Mouse (Mus musculus) forebrain, embryonic 16.5 days (tissue): ENCODE results near the gene Flvcr1. TPM values are rescaled to one million over a fixed set of nuclear protein-coding genes. Genes with fewer than 3 reads are reported as not detected.
A peak's percentile ranks its signal among the peaks of the same experiment; 100 is the strongest.
"Not testable (repeated sequence)": the region's sequence is repeated elsewhere in the genome, so short reads cannot be mapped to it uniquely, and the experiment has no call there.

Experiments
- ATAC-seq: fragments of 200-750 bp; cut with Nextera tagmentation; 2 replicates; pipeline ENCODE4 v1.8.0; 2017; ENCODE audit warnings: mild to moderate bottlenecking, moderate library complexity
- H3K27ac ChIP-seq: fragments of 300-500 bp; sonication (generic); 2 replicates; pipeline ENCODE4 v1.5.1; 2014; ENCODE audit warnings: low read length, control low read depth
- H3K27me3 ChIP-seq: fragments of 300-500 bp; sonication (generic); replicated peaks from 2 replicates; pipeline ENCODE4 v1.6.1; 2014; ENCODE audit warnings: low read length; ENCODE audit not compliant: control insufficient read depth, insufficient read depth
- H3K36me3 ChIP-seq: fragments of 300-500 bp; sonication (generic); 2 replicates; pipeline ENCODE4 v1.6.1; 2014; ENCODE audit not compliant: control insufficient read depth, insufficient read depth
- H3K4me1 ChIP-seq: fragments of 300-500 bp; sonication (generic); replicated peaks from 2 replicates; pipeline ENCODE4 v1.6.1; 2014; ENCODE audit warnings: low read length; ENCODE audit not compliant: control insufficient read depth, insufficient read depth
- H3K4me2 ChIP-seq: fragments of 300-500 bp; sonication (generic); 2 replicates; pipeline ENCODE4 v1.6.1; 2014; ENCODE audit warnings: mild to moderate bottlenecking, low read length, control low read depth
- H3K4me3 ChIP-seq: fragments of 300-500 bp; sonication (generic); replicated peaks from 2 replicates; pipeline ENCODE4 v1.5.1; 2014; ENCODE audit warnings: mild to moderate bottlenecking, low read length, control low read depth
- H3K9ac ChIP-seq: fragments of 300-500 bp; sonication (generic); replicated peaks from 2 replicates; pipeline ENCODE4 v1.6.1; 2014; ENCODE audit warnings: low read depth, low read length, control low read depth
- H3K9me3 ChIP-seq: fragments of 300-500 bp; sonication (generic); 2 replicates; pipeline ENCODE4 v1.6.1; 2016; ENCODE audit warnings: low read length; ENCODE audit not compliant: control insufficient read depth
- WGBS: fragments of 180-500 bp; shearing (Covaris S2); extraction: QIAGEN DNeasy Blood & Tissue Kit; methylation state at CpG from one replicate; pipeline ENCODE4 v1.1.7; 2014; 5-methylcytosine and 5-hydroxymethylcytosine counted together
- polyA plus RNA-seq: library from polyadenylated mRNA; unstranded; fragments of >200 nt; fragmentation: Nextera tagmentation; extraction: Ambion mirVana; gene quantifications from 2 replicates; pipeline ENCODE4 v1.2.1, GENCODE M21; 2015

The Flvcr1 gene
- polyA plus RNA-seq, 1 experiment from 2014 or later, result 8.8 TPM

DNA sequence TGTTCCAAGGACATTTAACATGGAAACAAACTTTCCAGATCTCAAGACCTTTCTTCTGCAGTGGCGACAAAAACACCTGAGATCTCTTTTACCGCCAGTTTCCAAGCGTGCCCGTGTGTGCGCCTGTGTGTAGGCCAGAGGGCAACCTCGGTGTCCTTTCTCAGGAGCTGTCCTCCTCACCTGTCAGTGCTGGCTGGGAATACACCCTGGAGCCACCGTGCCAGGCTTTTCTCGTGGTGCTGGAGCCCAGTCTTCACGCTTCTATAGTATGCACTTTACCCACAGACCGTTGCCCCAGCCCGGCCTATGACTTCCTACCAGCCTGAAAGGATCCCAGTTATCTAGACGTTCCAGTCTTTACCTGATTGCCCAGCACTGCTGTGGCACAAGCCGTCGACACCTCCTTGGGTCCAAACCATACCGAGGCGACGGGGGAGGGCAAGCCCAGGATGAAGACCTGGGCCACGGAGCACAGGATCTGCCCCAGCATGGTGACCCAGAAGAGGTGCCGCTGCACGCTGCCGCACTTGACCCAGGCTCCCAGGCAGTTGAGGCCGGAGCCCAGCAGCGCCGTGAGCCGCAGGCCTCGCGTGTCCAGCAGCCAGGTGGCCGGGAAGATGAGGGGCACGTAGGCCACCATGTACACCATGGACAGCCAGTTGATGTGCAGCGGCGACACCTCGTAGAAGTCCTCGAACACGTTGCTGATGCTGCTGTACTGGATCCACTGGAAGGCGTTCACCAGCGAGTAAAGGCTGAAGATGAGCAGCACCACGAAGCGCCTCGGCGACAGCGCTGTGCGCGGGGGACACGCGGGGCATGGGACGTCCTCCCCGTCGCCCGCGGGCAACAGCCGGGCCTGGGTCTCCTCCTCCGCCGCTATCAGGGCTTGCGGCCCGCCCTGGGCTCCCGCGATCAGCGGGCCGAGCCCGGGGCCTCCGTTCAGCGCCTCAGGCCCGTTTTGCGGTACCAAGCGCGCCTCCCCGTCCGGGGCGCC lies 644 bp downstream of the Flvcr1 start:
- Histone ChIP-seq H3K9me3 (no peaks in the 10 kb centered on the region), H3K27me3 (no peaks in the 10 kb centered on the region), H3K27ac (peak overlapping the region; percentile 58), H3K4me3 (peak overlapping the region; percentile 62), H3K4me2 (peak overlapping the region; percentile 92), H3K9ac (peak overlapping the region; percentile 83), H3K36me3 (no peaks in the 10 kb centered on the region; the same call in 1 of the 2 replicates), H3K4me1 (peaks cover 21% of the 10 kb centered on the region)
- ATAC-seq, result peak; percentile 56
- 2% methylated on average over 55 of the region's 69 CpGs for WGBS

DNA sequence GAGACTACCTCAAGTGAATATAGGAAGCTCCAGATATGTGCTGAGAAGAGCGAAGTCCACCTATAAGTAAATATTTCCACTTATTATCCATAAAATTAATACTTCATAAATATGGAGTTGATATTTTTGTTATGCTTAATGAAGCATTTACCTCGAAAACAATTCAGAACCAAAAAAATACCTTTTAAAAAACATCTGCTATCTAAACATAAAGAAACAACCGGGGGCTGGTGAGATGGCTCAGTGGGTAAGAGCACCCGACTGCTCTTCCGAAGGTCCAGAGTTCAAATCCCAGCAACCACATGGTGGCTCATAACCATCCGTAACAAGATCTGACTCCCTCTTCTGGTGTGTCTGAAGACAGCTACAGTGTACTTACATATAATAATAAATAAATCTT lies 2.2 kb downstream of the Flvcr1 start:
- not testable (repeated sequence) for H3K36me3 ChIP-seq, H3K27me3 ChIP-seq, H3K9me3 ChIP-seq, H3K27ac ChIP-seq, H3K9ac ChIP-seq, H3K4me3 ChIP-seq, H3K4me2 ChIP-seq, ATAC-seq
- H3K4me1 ChIP-seq, result peaks cover 21% of the 10 kb centered on the region
- WGBS, result 95% methylated on average over 5 of the region's 6 CpGs

DNA sequence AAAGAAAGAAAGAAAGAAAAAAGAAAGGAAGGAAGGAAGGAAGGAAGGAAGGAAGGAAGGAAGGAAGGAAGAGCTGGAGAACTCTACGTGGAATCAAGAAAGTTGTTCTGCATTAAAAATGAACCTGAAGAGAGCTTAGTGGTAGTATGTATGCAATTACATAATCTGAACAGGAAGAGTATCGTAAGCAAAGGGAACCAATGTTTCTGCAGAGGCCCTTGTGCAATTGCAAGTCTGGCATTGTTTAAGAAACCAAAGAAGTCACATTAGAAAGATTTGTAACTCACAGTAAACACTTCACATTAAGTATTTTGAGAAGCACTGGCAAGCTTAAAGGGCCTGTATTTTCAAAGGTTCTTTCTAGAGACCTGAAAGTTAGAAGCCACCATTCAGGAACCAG lies 2.8 kb downstream of the Flvcr1 start:
- no peak for ATAC-seq
- no peak overlapping the region for H3K4me2 ChIP-seq
- H3K9me3 ChIP-seq, result no peaks in the 10 kb centered on the region
- peaks cover 21% of the 10 kb centered on the region for H3K4me1 ChIP-seq
- WGBS, result 92% methylated on average over 2 of the region's 2 CpGs
- no peak overlapping the region for H3K27ac ChIP-seq
- no peak overlapping the region for H3K9ac ChIP-seq
- H3K4me3 ChIP-seq, result no peak overlapping the region
- H3K36me3 ChIP-seq, result no peaks in the 10 kb centered on the region; the same call in 1 of the 2 replicates
- no peaks in the 10 kb centered on the region for H3K27me3 ChIP-seq

DNA sequence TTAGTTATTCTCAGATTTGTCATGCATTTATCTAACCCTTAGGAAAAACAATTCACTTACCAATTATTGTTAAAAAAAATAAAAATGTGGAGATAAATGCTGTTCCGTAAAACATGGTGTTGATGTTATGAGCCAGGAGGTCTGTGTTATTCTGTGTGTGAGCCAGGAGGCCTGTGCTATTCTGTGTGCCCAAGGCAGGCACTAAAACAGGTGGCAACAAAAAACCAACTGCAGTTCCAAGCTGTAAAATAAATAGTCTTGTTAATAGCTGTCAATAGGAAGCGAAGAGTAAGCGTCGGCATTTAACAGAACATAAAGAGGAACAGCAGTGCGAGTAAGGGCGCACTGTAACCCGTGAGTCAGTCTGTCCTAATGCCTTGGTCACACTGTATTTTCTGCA lies 4.9 kb downstream of the Flvcr1 start:
- Histone ChIP-seq H3K9me3 (no peaks in the 10 kb centered on the region), H3K4me2 (no peak overlapping the region), H3K36me3 (no peaks in the 10 kb centered on the region; the same call in 1 of the 2 replicates), H3K9ac (no peak overlapping the region), H3K27me3 (no peaks in the 10 kb centered on the region), H3K4me3 (no peak overlapping the region), H3K4me1 (peaks cover 14% of the 10 kb centered on the region), H3K27ac (no peak overlapping the region)
- ATAC-seq, result no peak
- WGBS, result 69% methylated on average over 7 of the region's 7 CpGs

DNA sequence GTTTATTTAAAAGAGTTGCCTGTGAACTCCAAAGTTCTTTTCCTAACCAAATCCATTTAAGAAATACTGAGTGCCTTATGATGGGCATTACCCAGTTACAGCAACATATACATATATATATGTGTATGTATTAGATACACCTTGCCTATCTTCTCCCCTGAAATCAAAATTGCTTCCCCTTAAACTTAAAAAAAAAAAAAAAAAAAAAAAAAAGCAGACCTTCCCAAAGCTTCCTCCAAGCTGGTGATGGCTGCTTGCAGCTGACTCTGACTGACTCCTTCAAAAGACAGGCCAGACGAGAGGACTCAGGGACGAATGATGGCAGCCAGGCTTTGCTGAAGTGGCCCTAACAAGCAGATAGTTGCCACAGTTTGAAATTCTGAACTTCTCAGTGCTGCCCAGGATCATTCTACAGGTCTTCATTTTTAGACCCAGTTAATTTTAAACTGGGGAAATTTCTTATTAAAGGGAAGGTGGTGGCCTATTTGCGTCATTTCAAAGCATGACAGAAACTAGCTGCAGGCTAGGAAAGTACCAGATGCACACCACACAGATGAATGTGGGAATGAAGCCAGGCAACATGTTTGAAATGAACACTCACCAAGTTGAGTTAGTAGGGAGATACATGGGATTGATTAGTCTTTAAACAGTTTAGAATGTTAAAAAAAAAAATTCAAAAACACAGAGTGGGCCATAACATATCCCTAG lies 5.6 kb downstream of the Flvcr1 start:
- WGBS, result 66% methylated on average over 3 of the region's 3 CpGs

DNA sequence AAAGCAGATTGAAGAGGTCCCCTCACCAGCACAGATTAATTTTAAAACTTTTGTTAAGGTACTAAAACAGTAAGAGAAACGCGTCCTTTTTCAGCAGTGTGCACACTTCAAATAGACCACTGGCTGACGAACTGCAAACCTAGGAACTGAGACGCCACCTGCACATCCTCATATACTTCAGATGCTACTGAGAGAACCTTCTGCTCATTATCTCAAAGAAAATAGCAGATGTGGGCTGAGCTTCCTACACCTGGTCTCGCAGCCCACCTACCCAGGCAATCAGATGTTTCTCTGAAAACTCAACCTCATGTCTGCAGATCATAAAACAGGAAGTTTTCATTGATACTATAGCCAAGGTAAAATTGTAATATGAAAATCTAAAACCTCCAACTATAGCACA lies 6.2 kb downstream of the Flvcr1 start:
- Histone ChIP-seq H3K4me3 (no peak overlapping the region), H3K9ac (no peak overlapping the region), H3K36me3 (no peaks in the 10 kb centered on the region; the same call in 1 of the 2 replicates), H3K9me3 (no peaks in the 10 kb centered on the region), H3K27me3 (no peaks in the 10 kb centered on the region), H3K27ac (no peak overlapping the region), H3K4me1 (peaks cover 8% of the 10 kb centered on the region), H3K4me2 (no peak overlapping the region)
- no peak for ATAC-seq
- 91% methylated on average over 5 of the region's 5 CpGs for WGBS

More for the DNA sequence above, 5.6 kb downstream of the Flvcr1 start:
- no peak overlapping the region for H3K9ac ChIP-seq
- peaks cover 14% of the 10 kb centered on the region for H3K4me1 ChIP-seq
- H3K36me3 ChIP-seq, result no peaks in the 10 kb centered on the region; the same call in 1 of the 2 replicates
- H3K4me2 ChIP-seq, result no peak overlapping the region
- H3K9me3 ChIP-seq, result no peaks in the 10 kb centered on the region
- no peak for ATAC-seq
- H3K27ac ChIP-seq, result no peak overlapping the region
- H3K4me3 ChIP-seq, result no peak overlapping the region
- no peaks in the 10 kb centered on the region for H3K27me3 ChIP-seq

DNA sequence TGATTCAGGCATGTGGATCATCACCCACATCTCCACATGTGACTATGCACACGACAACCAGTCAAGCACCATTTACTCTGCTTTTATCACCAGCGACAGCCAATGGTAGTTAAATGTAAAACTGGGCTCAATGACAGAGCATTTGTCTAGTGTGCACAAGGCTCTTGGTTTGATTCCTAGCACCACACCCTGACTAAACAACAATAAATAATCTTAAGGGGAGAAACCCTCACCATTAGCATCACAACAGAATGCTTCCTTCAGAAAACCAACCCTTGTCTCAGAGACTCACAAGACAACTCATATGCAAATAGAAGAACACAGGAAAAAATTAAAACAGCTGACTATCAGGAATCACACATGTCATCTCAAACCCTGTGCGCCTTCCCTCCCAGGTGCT lies 11.7 kb downstream of the Flvcr1 start:
- no peaks in the 10 kb centered on the region for H3K27me3 ChIP-seq
- H3K36me3 ChIP-seq, result peaks cover 14% of the 10 kb centered on the region
- H3K9ac ChIP-seq, result no peak overlapping the region
- no peak overlapping the region for H3K4me3 ChIP-seq
- ATAC-seq, result no peak
- 98% methylated on average over 3 of the region's 3 CpGs for WGBS
- no peak overlapping the region for H3K4me2 ChIP-seq
- no peaks in the 10 kb centered on the region for H3K9me3 ChIP-seq
- H3K27ac ChIP-seq, result no peak overlapping the region
- H3K4me1 ChIP-seq, result no peaks in the 10 kb centered on the region

DNA sequence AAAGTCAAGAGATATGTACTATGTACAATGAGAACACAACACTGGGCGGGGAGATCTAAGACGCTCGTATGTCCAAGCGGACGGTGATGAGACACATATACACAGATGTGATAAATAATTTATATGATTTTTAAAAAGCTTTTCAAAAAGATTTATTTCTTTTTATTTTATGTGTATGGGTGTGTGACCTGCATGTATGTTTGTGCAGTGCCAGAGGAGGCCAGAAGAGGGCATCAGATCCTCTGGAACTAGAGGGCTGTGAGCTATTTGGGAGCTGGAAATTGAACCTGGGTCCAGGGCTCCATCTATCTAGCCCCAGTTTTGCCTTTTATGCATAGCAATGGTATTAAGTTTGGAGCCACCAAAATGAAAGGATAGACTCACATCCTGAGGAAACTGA lies 17.3 kb downstream of the Flvcr1 start:
- H3K4me2 ChIP-seq, result no peak overlapping the region
- no peaks in the 10 kb centered on the region for H3K9me3 ChIP-seq
- H3K4me3 ChIP-seq, result no peak overlapping the region
- H3K9ac ChIP-seq, result no peak overlapping the region
- H3K4me1 ChIP-seq, result no peaks in the 10 kb centered on the region
- H3K36me3 ChIP-seq, result peaks cover 30% of the 10 kb centered on the region
- 98% methylated on average over 5 of the region's 5 CpGs for WGBS
- H3K27me3 ChIP-seq, result no peaks in the 10 kb centered on the region
- ATAC-seq, result no peak
- H3K27ac ChIP-seq, result no peak overlapping the region

DNA sequence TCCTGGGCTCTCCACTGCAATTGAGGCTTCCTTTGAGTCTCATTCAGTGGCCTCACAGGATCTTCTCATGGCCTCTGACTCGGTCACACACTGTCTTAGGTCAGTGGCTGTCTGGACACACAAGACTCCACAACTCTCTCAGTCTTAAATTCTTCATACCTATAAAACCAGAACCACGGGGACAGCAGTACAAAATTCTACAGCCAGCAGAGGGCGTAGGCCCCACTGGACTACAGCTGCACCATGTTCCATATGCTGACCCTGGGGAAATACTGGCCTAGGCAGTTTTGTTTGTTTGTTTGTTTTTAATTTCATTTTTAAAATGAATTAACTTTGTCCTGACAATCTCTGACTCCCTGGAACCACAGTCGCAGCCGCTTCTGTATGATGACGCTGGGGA lies 23.8 kb downstream of the Flvcr1 start:
- no peak overlapping the region for H3K27ac ChIP-seq
- no peaks in the 10 kb centered on the region for H3K27me3 ChIP-seq
- peaks cover 6% of the 10 kb centered on the region for H3K9me3 ChIP-seq
- H3K4me3 ChIP-seq, result no peak overlapping the region
- peaks cover 4% of the 10 kb centered on the region; the same call in 1 of the 2 replicates for H3K36me3 ChIP-seq
- no peak overlapping the region for H3K4me2 ChIP-seq
- WGBS, result 61% methylated on average over 6 of the region's 6 CpGs
- ATAC-seq, result no peak
- H3K9ac ChIP-seq, result no peak overlapping the region
- no peaks in the 10 kb centered on the region for H3K4me1 ChIP-seq
